Mouse (Mus musculus): Measurements from ENCODE around the gene Edem1.

DNA sequence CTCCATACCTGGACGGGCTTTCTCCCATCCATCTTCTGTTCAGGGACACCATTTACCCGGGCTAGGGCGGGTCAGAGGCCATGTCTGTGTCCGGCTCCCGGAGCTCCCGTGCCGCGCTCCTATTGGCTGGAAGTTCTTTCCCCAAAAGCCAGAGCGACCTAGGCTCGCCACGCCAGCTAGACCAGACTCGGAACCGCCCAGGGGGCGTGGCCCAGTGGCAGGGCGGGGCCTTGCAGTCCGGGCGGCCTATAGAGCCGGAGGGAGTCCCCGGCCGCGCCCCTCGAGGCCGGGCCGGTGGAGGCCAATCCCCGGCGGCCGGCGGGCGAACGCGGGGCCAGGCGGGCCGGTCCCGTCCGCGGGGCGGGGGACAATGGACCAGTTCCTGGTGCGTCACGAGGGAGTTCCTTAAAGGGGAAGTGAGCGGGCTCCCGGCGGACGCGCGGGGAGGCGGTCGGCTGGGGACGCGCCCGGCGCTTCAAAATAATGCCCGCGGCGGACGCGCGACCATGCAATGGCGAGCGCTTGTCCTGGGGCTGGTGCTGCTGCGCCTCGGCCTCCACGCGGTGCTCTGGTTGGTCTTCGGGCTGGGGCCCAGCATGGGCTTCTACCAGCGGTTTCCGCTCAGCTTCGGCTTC is at the start of gene Edem1:
- no peak for TF ChIP-seq TCF12 (IDR thresholded peaks at IDR 0.05; ENCODE audit: insufficient read depth, poor library complexity, severe bottlenecking)
- TF ChIP-seq REST (IDR thresholded peaks at IDR 0.05; ENCODE audit: insufficient read depth, insufficient read length) = no peak
- TF ChIP-seq POLR2AphosphoS2 (IDR thresholded peaks at IDR 0.05; ENCODE audit: insufficient read length, low read depth) = peak; percentile 43
- TF ChIP-seq MYOD1 (IDR thresholded peaks at IDR 0.05; ENCODE audit: control insufficient read depth in 1 of 3, insufficient read length in 2 of 3, low read depth in 2 of 3) = no peak
- peak; percentile 63 for TF ChIP-seq POLR2A (IDR thresholded peaks at IDR 0.05; ENCODE audit: insufficient read length, low read depth)
- no peak for TF ChIP-seq MAX (IDR thresholded peaks at IDR 0.05; ENCODE audit: low read depth)
- TF ChIP-seq E2F4 (IDR thresholded peaks at IDR 0.05; ENCODE audit: insufficient read depth) = peak; percentile 58
- no peak for TF ChIP-seq USF1 (IDR thresholded peaks at IDR 0.05; ENCODE audit: low read depth)
- TF ChIP-seq MYOG (IDR thresholded peaks at IDR 0.05; ENCODE audit: control insufficient read depth in 1 of 3, insufficient read depth in 1 of 3, insufficient read length in 2 of 3, low read depth in 2 of 3) = no peak
- TF ChIP-seq TCF3 (IDR thresholded peaks at IDR 0.05; ENCODE audit: insufficient read length, low read depth) = no peak
- no peak for TF ChIP-seq SRF (IDR thresholded peaks at IDR 0.05; ENCODE audit: control insufficient read depth, insufficient read length, low read depth)
